21 mouse cellular contexts compared by ENCODE assay signal in the genomic region with DNA sequence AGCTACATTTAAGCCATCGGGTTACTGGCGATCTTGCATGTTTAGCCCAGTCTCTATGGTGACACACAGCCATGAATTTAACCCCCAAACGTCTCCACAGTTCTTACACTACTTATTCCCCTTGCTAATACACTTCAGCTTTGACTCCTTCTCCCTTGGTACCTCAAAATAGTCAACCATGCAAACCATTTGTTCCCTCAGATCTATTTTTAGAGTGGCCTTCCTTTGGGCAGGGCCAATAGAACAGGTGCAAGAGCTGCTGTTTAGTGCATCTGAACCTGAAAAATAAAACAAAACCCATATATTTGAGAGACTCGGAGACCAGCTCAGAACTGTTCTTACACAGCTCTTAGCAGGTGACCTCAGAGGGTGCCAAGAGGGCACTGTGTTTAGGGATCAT. TPM values are rescaled to one million over a fixed set of nuclear protein-coding genes. Genes with fewer than 3 reads are reported as not detected.
DNase-seq lines count a peak whose midpoint lies in the region; ATAC-seq and TF ChIP-seq lines count a peak whose summit lies in the region.
"Had no signal": no experiment of that assay in that cellular context is flagged by ENCODE, and none has a peak within 500 bp of the region (broad histone marks: within the 10 kb centered on the region; RNA-seq: fewer than 3 reads in every experiment).

No protein-coding gene starts in this region.

- DNase-seq in heart, adult 2 months = no peak
- no peak for DNase-seq in heart, postnatal 10 days
- DNase-seq in A20 (ENCODE audit: low read depth, low spot score) (peak; percentile 7), Patski (ENCODE audit: low read depth, low spot score) (no peak)
- DNase-seq in cerebellum, adult 8-10 months = no peak
- DNase-seq: adrenal gland, postnatal 10 days; cerebellum, adult 11 months; cerebellum, adult 9-10 months; cerebellum, postnatal 25 days; gastrocnemius, postnatal 36 days; kidney, adult 2 months had no signal

- WGBS in heart, adult 2 months = 44% methylated on average over 4 of the region's 4 CpGs
- WGBS in heart, embryonic 12.5 days = 63% methylated on average over 4 of the region's 4 CpGs
- 51% methylated on average over 4 of the region's 4 CpGs for WGBS in heart, embryonic 15.5 days

- ATAC-seq in heart, embryonic 12.5 days (ENCODE audit: insufficient number of reproducible peaks, low FRiP score) = no peak
- no peak for ATAC-seq in heart, embryonic 15.5 days (replicated peaks; ENCODE audit: insufficient number of reproducible peaks, insufficient read depth, low FRiP score, low read depth)
- ATAC-seq in Patski = peak; percentile 40
- ATAC-seq in frontal cortex, adult (ENCODE audit: low TSS enrichment) = no peak
- ATAC-seq: forebrain, embryonic 16.5 days; intestine, embryonic 16.5 days had no signal

- H3K4me1 ChIP-seq in heart, adult 2 months (ENCODE audit: control insufficient read depth, insufficient read depth, low read length) = peaks cover 5% of the 10 kb centered on the region
- H3K4me1 ChIP-seq in heart, embryonic 12.5 days (replicated peaks) = peaks cover 15% of the 10 kb centered on the region
- H3K4me1 ChIP-seq in heart, embryonic 15.5 days (replicated peaks) = peaks cover 24% of the 10 kb centered on the region
- H3K4me1 ChIP-seq: embryonic facial prominence, embryonic 12.5 days; forebrain, embryonic 12.5 days; hindbrain, embryonic 15.5 days; kidney, embryonic 15.5 days had no signal

- no peaks in the 10 kb centered on the region for H3K9me3 ChIP-seq in heart, embryonic 12.5 days (replicated peaks)
- no peaks in the 10 kb centered on the region for H3K9me3 ChIP-seq in heart, embryonic 15.5 days (replicated peaks)
- H3K9me3 ChIP-seq: forebrain, embryonic 12.5 days; G1E; hindbrain, embryonic 15.5 days had no signal

- H3K27me3 ChIP-seq in heart, adult 2 months (ENCODE audit: control insufficient read depth, insufficient read depth, low read length) = no peaks in the 10 kb centered on the region
- no peaks in the 10 kb centered on the region for H3K27me3 ChIP-seq in heart, embryonic 12.5 days (replicated peaks)
- H3K27me3 ChIP-seq in heart, embryonic 15.5 days = no peaks in the 10 kb centered on the region
- H3K27me3 ChIP-seq in Patski = no peaks in the 10 kb centered on the region
- H3K27me3 ChIP-seq: embryonic facial prominence, embryonic 12.5 days; forebrain, embryonic 12.5 days; hindbrain, embryonic 15.5 days; kidney, embryonic 15.5 days had no signal

- no peak overlapping the region for H3K4me3 ChIP-seq in heart, adult 2 months
- no peak overlapping the region for H3K4me3 ChIP-seq in heart, embryonic 12.5 days
- H3K4me3 ChIP-seq in heart, embryonic 15.5 days = no peak overlapping the region
- H3K4me3 ChIP-seq: embryonic facial prominence, embryonic 12.5 days; forebrain, embryonic 12.5 days; hindbrain, embryonic 15.5 days; kidney, embryonic 15.5 days had no signal

- POLR2A ChIA-PET in Patski (lab: Charles Lee) = no interaction called here

- intact Hi-C loops in heart, adult 2 months (cut with DNase I) = no loop called here
- intact Hi-C loops in heart, postnatal 10 days (cut with DNase I) = no loop called here

- no peaks in the 10 kb centered on the region for H3K79me2 ChIP-seq in heart, adult 2 months (replicated peaks; ENCODE audit: control insufficient read depth, insufficient read depth, low read length)

- CTCF ChIA-PET in Patski (lab: Charles Lee) = interaction anchor here (1.1 to 3.0 kb wide), 5 partner anchors 9 to 166 kb away, joined by 3 to 13 read pairs (median 8); no protein-coding TSS in a partner anchor

- no peak for TF ChIP-seq POLR2A in heart, adult 2 months (IDR thresholded peaks at IDR 0.05; ENCODE audit: insufficient read depth, low read depth, low read length)

- in situ Hi-C loops in Patski (cut with MboI; ENCODE audit: low pct_unique_long_range_greater_than_20kb) = loop anchor here (10.0 kb wide), 1 partner anchor 409 kb away; no protein-coding TSS in a partner anchor

- no peak for TF ChIP-seq CTCF in heart, adult 2 months (IDR thresholded peaks at IDR 0.05)
- TF ChIP-seq CTCF in Patski (IDR thresholded peaks at IDR 0.05) = no peak

- H3K4me2 ChIP-seq in heart, embryonic 12.5 days = no peak overlapping the region
- H3K4me2 ChIP-seq in heart, embryonic 15.5 days = no peak overlapping the region
- H3K4me2 ChIP-seq: embryonic facial prominence, embryonic 12.5 days; forebrain, embryonic 12.5 days; hindbrain, embryonic 15.5 days; kidney, embryonic 15.5 days had no signal

- no peak for TF ChIP-seq EP300 in heart, adult 2 months (IDR thresholded peaks at IDR 0.05; ENCODE audit: insufficient read depth, low read depth, low read length)

- peaks cover 3% of the 10 kb centered on the region; the same call in 1 of the 2 replicates for H3K36me3 ChIP-seq in heart, adult 2 months (ENCODE audit: control insufficient read depth, insufficient read depth, low read length)
- H3K36me3 ChIP-seq in heart, embryonic 12.5 days = no peaks in the 10 kb centered on the region
- H3K36me3 ChIP-seq in heart, embryonic 15.5 days = no peaks in the 10 kb centered on the region
- H3K36me3 ChIP-seq: embryonic facial prominence, embryonic 12.5 days; forebrain, embryonic 12.5 days; G1E; hindbrain, embryonic 15.5 days; kidney, embryonic 15.5 days had no signal

- H3K9ac ChIP-seq in heart, adult 2 months (ENCODE audit: low read depth, low read length) = peak overlapping the region; percentile 48; the same call in 1 of the 2 replicates
- no peak overlapping the region for H3K9ac ChIP-seq in heart, embryonic 12.5 days
- H3K9ac ChIP-seq in heart, embryonic 15.5 days = no peak overlapping the region
- H3K9ac ChIP-seq: embryonic facial prominence, embryonic 12.5 days; forebrain, embryonic 12.5 days; hindbrain, embryonic 15.5 days; kidney, embryonic 15.5 days had no signal

- H3K27ac ChIP-seq in heart, adult 2 months = peak overlapping the region; percentile 77
- no peak overlapping the region for H3K27ac ChIP-seq in heart, embryonic 12.5 days (ENCODE audit: poor library complexity, severe bottlenecking)
- peak overlapping the region; percentile 43 for H3K27ac ChIP-seq in heart, embryonic 15.5 days
- H3K27ac ChIP-seq: embryonic facial prominence, embryonic 12.5 days; forebrain, embryonic 12.5 days; hindbrain, embryonic 15.5 days; kidney, embryonic 15.5 days had no signal

RNA-seq across cellular contexts. Expression of a gene that starts 20.4 kb away (rescaled TPM):
- total RNA-seq in heart, adult 2 months (2021) = 100 to 1,000 TPM; 116 to 122 TPM
- 22.4 and 49.2 TPM in 2 replicates for polyA plus RNA-seq in heart, adult 2 months (2012; rRNA removed)
- polyA plus RNA-seq in heart, embryonic 12.5 days (2016; fragmentation: Nextera tagmentation; extraction: Ambion mirVana) = 59.4 and 62.3 TPM in 2 replicates
- polyA plus RNA-seq in heart, embryonic 15.5 days (2015; fragmentation: Nextera tagmentation; extraction: Ambion mirVana) = 48.5 and 52.1 TPM in 2 replicates
- 100 to 1,000 TPM; 115 to 125 TPM for total RNA-seq in heart, postnatal 10 days (2021)
- 0.10 TPM for polyA plus RNA-seq in Patski (2021)
- polyA plus RNA-seq: G1E had no signal

Comparison
In these comparisons a context has a peak if more than half of its experiments do, and no peak if none do; other contexts are left out.
1. RNA of a gene that starts 20.4 kb away (polyA plus RNA-seq): 59.4 to 62.3 TPM in heart, embryonic 12.5 days, 48.5 to 52.1 TPM in heart, embryonic 15.5 days and 22.4 to 49.2 TPM in heart, adult 2 months; 0.10 TPM in Patski (single experiment); every median in the first group is over 10 times any median in the second.